Mouse (Mus musculus): ENCODE measurements at regions not wholly inside any gene's neighbourhood (a gene's known extent, or its start where the extent isn't known, plus 50 kb on each side); places are given as distances from the start of the nearest gene placed in this dataset.

- in situ Hi-C loops (cut with MboI, MseI), result loop anchor here in 1 of 2 experiments (25.0 kb wide), 1 partner anchor 1492 kb away; no protein-coding TSS in a partner anchor
Observed at GRCm38 (mm10) chr3:115604267-115604666, 110.6 kb downstream of the S1pr1 start.

- in situ Hi-C loops (cut with MboI, MseI), result loop anchor here in 1 of 2 experiments (25.0 kb wide), 1 partner anchor 1492 kb away; no protein-coding TSS in a partner anchor
Observed at GRCm38 (mm10) chr3:115603803-115604202, 111.1 kb downstream of the S1pr1 start.

DNA sequence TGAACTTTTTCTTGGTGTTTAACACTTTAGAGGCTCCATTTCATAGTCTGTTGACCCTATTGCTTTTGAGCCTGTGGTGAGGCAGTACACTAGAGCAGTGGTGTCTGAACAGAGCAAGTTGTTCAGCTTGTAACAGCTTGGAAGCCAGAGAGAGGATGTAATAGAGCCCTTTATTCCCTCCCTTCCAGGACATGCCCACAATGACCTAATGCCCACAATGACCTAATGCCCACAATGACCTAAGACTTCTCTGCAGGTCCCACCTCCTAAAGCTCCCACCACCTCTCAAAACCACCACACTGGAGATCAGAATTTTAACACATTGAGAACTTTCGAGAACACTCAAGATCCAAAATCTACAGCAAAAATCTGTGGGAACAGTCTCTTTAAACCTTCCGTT, 115.6 kb downstream of the S1pr1 start:
- in situ Hi-C loops (cut with MboI, MseI), result loop anchor here in 1 of 2 experiments (5.0 kb wide), 1 partner anchor 43 kb away; no protein-coding TSS in a partner anchor

DNA sequence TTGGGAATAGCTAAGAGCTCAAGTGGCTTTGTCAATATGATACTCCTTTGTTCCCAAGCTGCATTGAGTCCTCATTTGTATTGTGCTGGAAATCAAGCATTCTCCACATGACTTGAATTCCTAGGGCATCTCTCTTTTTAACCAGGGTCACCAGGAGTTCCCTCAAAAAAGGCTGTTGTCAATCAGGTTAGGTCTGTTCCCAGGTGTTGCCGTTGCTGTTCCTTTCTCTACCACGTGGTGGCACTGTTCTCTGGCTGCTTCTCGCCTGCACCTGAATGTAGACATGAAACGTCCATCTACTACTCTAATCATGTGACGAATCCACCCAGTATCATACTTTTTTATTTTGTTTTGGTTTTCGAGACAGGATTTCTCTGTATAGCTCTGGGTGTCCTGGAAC, 118.3 kb downstream of the S1pr1 start:
- in situ Hi-C loops (cut with MboI, MseI), result loop anchor here in 1 of 2 experiments (5.0 kb wide), 1 partner anchor 46 kb away; no protein-coding TSS in a partner anchor

- in situ Hi-C loops (cut with MboI, MseI), result no loop called here
Observed at GRCm38 (mm10) chr3:115590716-115591115, 124.2 kb downstream of the S1pr1 start.

DNA sequence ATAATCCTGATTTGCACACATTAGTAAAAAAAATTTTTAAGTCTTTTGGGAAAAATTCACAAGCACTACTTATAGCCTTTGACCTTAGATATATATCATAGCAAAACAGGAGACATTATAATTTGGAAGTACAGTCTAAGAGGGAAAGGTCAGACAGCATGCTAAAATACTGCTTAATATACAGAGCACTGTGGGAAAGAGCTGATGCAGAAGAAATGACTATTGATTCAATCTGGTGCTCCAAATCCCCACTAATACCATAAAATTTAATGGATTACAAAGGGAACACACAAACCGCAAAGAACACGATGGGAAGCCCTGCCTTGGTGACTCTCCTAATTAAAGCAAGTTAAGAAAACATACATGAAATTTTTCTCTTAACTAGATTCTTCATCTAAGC, 126.3 kb downstream of the S1pr1 start:
- in situ Hi-C loops (cut with MboI, MseI), result no loop called here

- in situ Hi-C loops (cut with MboI, MseI), result no loop called here
Observed at GRCm38 (mm10) chr3:115580131-115580932, 134.5 kb downstream of the S1pr1 start.

GRCm38 (mm10) chr3:115575371-115575770, 139.5 kb downstream of the S1pr1 start:
- in situ Hi-C loops (cut with MboI, MseI), result no loop called here

DNA sequence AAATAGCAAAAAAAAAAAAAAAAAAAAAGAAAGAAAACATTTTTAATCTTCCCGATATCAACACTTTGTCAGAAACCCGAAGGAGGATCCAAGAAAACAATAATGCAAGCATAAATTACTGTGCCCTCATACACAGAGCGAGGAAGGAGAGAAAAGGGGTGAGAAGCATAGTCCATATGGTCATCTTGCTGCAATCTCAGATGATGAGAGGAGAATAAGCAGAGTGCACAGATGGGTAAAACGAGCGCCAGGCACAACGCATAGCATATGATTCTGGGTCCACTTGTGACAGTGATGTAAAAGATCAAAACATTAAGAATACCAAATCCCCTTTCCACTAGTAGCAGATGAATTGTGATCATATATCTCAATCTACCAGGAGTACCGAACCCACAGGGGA, 152.1 kb downstream of the S1pr1 start:
- in situ Hi-C loops (cut with MboI, MseI), result no loop called here

- in situ Hi-C loops (cut with MboI, MseI), result no loop called here
Observed at GRCm38 (mm10) chr3:115554809-115555708, 159.8 kb downstream of the S1pr1 start.

GRCm38 (mm10) chr3:115553848-115554515, 160.9 kb downstream of the S1pr1 start:
- in situ Hi-C loops (cut with MboI, MseI), result no loop called here

DNA sequence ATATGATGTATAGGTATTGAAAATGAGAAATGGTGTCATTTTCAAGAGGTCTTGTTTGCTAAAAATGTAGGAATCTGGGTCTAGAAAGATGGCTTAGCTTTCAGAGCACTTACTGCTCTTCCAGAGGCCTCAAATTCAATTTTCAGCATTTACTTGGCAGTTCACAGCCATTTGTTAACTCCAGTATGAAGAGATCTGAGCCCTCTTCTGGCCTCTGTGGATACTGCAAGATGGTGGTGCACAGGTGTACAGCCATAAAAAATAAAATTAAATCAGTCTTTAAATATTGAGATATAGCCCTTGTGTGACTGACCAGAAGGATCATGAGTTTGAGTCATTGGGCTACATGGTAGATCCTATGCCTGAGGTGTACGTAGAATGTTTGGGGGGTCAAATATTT, 173.1 kb downstream of the S1pr1 start:
- in situ Hi-C loops (cut with MboI, MseI), result no loop called here

DNA sequence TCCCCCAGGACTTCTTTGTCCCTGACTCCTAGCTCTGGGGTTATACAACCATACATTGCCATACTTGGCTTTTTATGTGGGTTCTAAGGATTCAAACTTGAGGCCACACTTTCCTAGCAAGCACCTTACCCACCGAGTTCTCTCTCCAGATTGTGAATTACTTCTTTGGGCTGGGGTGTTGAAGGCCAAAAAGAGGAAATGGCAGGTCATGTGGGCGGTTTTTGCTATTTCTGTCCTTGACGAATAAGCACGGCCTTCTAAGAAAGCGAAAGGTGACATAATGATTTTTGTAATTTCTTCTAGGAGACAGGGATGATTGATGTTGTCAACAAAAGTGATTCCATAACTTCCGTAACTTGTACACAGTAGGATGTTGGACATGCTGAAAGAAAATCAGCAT, 176.5 kb downstream of the S1pr1 start:
- in situ Hi-C loops (cut with MboI, MseI), result no loop called here

DNA sequence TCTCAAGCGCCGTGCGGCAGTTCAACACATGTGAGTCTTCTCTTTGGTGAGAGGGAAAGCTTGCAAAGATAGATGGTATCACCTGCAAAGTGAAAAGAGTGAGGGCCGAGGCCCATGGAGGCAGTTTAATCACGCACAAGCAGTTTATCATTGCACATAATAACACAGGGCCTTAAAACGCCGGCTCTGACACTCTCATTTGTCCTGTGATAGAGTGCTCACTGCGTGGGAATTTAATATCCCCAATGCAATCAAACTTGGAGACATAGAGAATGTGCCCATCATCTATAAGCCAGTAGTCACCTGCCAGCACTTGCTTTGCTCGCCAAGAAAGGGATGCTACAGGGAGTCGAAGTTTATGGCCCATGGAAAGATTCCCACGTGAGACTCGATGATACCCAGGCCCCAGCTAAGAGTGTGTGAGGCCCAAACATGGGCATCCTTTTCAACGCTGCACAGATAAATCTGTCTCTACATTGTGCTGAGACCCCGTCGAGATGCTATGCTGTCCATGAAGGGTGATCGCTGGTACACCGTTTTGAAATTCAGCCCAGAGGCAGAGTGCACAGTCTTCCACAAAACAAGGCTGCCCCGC, 182.6 kb downstream of the S1pr1 start:
- in situ Hi-C loops (cut with MboI, MseI), result no loop called here

DNA sequence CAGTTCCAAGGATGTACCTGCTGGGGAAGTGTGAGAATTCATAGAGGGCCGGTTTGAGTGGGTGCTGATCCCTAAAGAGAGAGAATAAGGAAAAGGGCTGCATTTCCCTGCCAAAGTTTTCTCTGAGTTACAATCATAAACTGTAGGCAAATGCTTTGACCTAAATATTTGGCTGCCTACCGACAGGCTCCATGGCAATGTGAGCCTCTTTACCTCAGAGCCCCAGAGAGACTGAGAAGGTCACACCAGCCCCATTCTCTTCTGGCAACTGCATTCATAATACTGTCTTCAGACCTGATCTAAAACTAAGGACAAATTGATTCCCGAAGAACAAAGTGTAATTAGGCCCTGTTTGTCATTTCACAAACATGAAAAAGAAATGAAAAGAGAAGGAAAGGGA, 184.4 kb downstream of the S1pr1 start:
- in situ Hi-C loops (cut with MboI, MseI), result no loop called here

GRCm38 (mm10) chr3:115529918-115530317, 185.0 kb downstream of the S1pr1 start:
- in situ Hi-C loops (cut with MboI, MseI), result no loop called here

DNA sequence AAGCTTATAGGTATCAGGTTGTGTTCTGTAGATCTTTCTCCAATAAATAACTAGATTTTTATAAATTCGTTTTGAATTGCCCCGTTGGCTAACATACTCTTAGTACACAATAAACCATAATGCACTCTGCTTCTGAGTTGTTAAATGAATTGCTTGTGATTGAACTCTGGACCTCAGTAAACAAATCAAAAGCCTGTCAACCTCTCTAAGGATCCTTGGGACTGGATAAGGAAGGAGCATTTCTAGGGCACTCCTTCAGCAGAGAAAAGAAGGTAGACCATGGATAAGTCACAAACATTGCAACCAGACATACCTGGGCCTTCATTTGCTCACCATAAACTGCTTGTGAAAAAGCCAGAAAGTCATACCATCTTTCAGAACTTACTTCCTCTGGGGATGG, 191.4 kb downstream of the S1pr1 start:
- in situ Hi-C loops (cut with MboI, MseI), result no loop called here

- in situ Hi-C loops (cut with MboI, MseI), result no loop called here
Observed at GRCm38 (mm10) chr3:115515645-115516044, 199.2 kb downstream of the S1pr1 start.

DNA sequence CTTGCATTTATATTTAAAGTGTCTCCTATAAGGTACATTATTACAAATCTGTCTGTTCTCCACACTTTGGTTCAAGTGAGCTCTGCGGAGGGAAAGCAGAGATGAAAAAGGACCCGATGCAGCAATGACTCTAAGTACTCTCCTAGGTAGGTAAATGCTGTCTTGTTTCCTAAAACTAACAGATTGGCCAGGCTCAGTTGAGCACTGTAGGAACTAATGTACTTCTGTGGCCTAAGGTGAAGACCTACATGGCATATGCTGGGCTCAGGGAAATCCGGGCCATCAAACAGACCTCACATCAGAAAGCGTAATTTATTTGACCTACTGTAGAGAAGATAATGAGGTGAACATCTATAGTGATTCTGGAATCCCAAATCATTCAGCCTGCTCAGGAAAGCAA, 205.2 kb downstream of the S1pr1 start:
- in situ Hi-C loops (cut with MboI, MseI), result no loop called here

DNA sequence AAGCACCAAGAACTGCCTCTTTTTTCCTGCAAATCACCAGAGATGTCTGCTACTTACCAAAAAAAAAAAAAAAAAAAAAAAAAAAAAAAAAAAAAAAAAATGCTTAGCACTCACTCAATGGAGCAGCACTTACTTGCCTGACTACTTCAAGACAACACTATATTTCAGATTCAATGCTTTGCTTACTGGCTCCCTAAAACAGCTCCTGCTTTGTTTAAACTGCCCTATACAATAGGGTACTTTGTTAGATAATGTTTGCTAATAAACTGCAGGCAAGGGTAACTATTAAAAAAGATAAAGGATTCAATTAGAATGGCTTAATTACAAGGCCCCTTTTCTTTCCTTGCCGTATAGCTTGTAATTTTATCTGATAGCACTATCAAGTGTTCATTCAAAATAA, 217.5 kb downstream of the S1pr1 start:
- in situ Hi-C loops (cut with MboI, MseI), result no loop called here

GRCm38 (mm10) chr3:115496110-115496509, 218.8 kb downstream of the S1pr1 start:
- in situ Hi-C loops (cut with MboI, MseI), result no loop called here
